Mouse (Mus musculus) kidney, adult 18-20 months (tissue): ENCODE measurements around the gene Gps1.

Experiments used
- DNase-seq: peaks from one replicate; pipeline ENCODE4 v3.0.0; 2021

Gene Gps1

DNA sequence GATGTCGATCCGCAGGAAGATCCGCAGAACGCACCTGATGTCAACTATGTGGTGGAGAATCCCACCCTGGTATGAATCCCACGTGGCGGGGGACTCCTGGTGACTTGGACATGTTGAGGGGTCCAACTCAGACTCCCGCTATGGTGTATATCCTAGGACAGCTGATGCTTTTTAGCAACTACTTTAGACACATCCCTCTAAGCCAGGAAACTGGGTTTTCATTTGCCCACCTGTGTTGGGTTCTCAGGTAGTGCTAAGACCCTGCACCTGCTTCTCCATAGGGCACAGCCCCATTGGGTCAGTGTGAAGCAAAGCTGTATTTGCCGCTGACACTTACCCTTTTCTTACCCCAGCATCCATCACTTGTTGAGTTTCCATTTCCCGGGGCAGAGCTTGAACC lies 1.1 kb downstream of the Gps1 start:
- DNase-seq: no peak

- DNase-seq: peak; percentile 45
These were observed 4.4 kb downstream of the Gps1 start for GRCm38 (mm10) chr11:120788460-120788859.

DNA sequence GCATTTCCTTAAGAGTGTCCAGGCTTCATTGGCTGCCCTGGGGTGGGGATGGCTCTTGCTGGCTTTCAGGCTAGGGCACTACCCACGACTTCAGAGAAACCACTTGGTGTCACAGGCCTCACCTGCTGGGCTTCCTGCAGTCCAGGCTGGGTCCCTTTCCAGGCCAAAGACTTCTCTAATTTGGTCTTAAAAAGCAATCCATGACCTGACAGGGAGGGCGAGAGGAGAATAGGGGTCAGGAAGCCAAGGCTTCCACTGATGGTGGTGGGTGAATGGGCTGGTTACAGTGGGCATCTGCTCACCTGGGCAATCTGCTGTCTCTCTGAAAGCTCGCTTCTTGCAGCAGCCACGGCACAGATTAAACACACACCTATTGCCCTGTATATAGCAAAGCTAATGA lies 5.3 kb downstream of the Gps1 start:
- no peak for DNase-seq

GRCm38 (mm10) chr11:120789810-120790209 lies 5.7 kb downstream of the Gps1 start:
- no peak for DNase-seq

DNA sequence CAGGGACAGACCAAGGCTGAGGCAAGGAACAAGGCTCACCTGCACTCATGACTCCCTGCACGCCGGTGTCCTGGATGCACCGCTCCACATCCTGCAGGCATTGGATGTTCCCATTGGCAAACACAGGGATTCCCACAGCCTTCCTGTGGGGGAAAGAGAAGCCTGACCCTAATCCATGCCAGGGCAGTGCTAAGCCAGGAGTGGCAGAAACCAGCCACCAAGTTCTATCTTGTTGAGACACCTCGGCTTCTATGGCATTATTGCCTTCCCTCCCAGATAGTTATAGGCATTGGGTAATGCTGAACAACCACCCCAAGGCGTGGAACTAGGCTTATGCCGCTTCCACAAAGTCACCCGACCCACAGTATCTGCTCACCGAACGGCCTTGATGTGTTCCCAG lies 8.6 kb downstream of the Gps1 start:
- DNase-seq: no peak

DNA sequence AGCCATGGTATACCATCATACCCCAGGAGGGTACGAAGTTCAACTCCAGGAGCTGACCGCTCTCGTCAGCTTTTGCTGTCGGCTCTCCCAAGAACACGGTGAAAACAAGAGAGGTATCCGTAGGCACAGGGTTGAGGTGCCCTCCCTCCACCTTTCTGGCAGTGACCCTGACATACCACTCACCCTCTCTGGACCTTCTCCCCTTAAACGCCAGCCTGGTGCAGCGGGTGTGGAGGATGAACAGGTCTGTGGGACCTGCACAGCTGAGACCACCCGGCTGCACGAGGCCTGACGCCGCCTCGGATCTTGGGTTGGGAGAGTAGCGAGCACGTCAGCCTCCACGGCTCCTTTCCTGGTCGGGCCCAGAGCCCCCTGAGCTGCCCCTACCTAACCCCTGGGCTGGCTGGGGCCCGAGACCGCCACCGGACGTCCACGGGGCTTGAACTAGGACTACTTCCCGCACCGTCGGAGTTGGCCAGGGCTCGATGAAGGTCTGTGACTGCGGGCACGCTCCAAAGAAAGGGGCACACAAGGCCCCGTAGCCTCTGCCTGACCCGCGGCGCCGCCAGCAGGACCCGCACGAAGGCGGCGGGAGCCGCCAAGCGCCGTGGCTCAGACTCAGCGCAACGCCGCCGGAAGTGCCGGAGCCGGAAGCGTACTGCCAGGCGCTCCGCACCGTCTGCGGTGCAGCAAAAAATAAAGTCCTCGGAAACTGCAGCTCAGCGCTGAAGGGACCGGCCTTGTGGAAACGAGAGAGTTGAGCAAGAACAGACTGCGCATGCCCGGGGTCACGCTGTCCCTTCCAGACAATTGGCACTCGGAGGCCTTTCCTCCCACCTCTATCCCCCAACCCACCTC lies 11.9 kb downstream of the Gps1 start, which contains the start of gene Dus1l:
Gene Dus1l, minus strand, starts transcription at position 648 of the 858 bp plus-strand sequence.
- peak; percentile 98 for DNase-seq

DNA sequence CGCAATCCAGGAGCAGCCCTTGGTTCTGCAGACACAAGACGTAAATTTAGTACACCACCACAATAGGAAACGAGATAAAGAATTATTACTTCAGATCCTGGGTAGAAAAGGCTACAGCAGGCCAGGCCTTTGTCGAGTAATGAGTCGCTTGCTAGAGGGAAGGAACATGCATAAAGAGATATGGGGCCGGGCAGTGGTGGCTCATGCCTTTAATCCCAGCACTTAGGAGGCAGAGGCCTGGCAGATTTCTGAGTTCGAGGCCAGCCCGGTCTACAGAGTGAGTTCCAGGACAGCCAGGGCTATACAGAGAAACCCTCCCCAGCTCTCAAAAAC lies 12.5 kb downstream of the Gps1 start:
- no peak for DNase-seq

GRCm38 (mm10) chr11:120798244-120798643 lies 14.2 kb downstream of the Gps1 start:
- DNase-seq: no peak

DNA sequence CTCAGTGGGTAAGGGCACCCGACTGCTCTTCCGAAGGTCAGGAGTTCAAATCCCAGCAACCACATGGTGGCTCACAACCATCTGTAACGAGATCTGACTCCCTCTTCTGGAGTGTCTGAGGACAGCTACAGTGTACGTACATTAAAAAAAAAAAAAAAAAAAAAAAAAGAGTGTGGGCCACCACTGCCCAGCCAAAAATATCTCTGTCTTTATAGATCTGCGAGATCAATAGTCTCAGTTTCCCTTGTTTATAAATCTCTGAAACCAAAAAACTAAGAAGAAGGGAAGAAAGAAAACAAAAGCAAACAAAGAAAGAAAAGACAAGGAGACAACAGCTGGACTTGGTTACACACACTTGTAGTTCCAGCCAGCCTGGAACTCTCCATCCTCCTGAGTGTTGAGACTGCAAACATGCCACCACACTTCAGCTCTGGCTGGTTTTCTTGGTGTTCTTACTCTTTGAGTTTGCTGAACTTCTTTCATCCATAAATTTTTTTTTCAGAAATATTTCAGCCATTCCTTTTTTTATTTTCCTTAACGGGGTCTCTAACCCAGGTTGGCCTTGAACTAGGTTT lies 15.3 kb downstream of the Gps1 start:
- no peak for DNase-seq

DNA sequence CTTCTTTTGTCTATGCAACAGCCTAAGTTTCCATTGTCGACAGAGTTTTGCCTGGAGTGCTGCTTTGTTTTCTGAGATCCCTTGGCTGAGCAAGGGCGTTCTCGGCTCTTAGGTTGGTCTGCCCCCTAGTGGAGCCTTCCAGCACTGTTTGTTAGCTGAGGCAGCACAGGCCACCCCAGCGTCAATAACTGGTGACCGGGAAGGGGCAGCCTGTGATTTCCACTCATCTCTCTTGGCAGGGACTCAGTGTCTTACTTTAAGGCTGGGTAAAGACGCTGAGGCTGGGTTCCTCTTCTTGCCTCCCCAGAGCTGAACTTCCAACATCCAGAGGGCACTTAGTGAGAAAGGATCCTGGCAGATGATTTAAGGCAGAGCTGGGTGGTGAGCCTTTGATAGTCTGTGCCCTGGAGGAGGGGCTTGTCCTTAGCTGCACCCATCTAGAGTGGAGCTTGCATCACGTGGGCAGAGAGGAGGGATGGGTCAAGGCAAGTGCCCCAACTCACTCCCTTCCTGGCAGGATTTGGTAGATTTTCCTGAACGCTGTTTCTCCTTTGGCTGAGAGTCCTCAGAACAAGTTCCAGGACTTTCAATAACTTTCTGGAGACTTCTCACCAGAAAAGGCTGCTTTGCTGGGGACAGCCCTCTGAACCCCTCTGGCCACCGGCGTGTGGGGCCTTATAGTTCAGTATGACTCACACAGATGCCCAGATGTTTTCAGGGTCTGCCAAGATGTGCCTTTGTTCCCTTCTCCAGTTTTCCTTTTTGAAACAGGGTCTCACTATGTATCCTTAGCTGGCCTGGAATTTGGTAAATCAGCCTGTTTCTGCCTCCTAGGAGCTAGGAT lies 16.2 kb downstream of the Gps1 start:
- peak; percentile 93 for DNase-seq

- no peak for DNase-seq
These were observed 20.2 kb downstream of the Gps1 start for GRCm38 (mm10) chr11:120804274-120804673.

DNA sequence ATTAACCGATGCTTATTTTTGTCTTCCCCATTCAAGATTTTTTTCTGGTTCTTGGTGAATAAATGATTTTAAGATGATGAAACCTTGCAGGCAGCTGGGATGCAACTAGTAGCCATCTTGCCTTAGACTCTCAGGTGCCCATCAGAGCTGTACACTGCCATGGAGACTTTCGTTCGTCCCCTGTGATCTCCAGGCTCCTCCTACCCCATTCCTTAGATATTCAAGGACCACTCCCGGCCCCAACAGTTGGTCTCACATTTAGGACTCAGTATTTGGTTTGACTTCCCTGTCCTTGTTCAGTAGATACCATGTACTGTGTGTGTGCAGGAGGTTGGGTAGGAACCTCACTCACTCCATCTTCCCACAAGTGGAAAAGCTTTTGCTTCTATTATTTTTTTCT lies 20.7 kb downstream of the Gps1 start:
- no peak for DNase-seq

GRCm38 (mm10) chr11:120805375-120806298 lies 21.6 kb downstream of the Gps1 start:
- DNase-seq: no peak

- no peak for DNase-seq
These were observed 23.9 kb downstream of the Gps1 start for GRCm38 (mm10) chr11:120808010-120808409.

DNA sequence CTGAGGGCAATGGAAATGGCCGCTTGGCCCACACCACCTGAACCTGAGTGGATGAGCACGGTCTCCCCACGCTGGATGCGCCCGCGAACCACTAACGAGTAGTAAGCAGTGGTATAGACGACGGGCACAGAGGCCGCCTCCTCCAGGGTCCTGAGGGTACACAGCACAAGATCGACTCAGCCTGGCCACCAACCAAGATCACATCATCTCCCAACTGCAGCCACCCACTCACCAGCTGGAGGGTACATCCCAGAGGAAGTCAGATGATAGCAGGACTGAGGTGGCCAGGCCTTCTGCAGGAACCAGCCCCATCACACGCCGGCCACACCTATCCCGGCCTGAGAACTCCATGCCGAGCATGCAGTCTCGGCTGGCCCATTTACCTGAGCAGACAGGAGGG lies 28.0 kb downstream of the Gps1 start:
- no peak for DNase-seq

- no peak for DNase-seq
These were observed 33.3 kb downstream of the Gps1 start for GRCm38 (mm10) chr11:120817358-120817757.

DNA sequence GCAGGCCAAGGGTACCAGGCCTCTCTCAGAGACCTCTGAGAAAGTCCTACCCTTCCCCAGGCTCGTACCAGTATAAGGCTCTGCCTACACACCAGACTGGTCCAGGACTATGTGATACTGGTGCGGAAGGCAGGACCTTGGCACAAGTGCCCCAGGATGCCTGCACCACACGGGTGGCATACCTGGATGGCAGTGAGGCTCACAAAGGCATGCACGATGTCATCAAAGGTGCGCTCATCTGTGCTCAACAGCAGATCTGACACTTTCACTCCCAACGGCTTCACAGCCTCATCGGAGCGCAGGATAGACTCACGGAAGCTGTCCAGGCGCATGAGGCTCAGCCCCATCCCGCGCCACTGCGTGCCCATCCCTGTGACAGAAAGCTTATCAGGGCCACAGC lies 34.2 kb downstream of the Gps1 start:
- DNase-seq: no peak

DNA sequence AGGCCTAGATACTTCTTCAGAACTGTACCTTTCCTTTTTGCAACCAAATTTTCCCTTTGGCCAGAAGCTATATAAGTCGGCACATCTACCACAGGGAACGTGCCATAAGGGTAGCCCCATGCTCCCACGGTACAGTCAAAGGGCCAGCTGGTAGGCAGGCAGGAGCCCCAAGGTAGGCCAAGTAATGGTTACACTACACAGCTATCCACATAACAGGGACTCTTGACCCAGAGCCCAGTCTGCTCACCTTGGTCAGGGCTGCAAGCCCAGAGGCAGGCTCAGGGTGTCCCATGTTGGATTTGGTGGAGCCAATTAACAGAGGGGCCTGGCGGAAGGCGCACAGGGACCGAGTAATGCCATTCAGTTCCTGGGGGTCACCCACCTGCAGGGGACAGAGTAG lies 35.5 kb downstream of the Gps1 start:
- DNase-seq: no peak

GRCm38 (mm10) chr11:120820546-120820945 lies 36.5 kb downstream of the Gps1 start:
- DNase-seq: no peak

- DNase-seq: no peak
These were observed 37.2 kb downstream of the Gps1 start for GRCm38 (mm10) chr11:120821076-120821922.

GRCm38 (mm10) chr11:120822321-120822720 lies 38.2 kb downstream of the Gps1 start:
- DNase-seq: no peak
